Mouse (Mus musculus) frontal cortex, adult (tissue): ENCODE data around the gene Itgb3.

Source experiments
- ATAC-seq: cut with Nextera tagmentation; 2 replicates; pipeline ENCODE4 v1.9.2; 2017; ENCODE audit warnings: mild to moderate bottlenecking, moderate library complexity, mixed read lengths; ENCODE audit not compliant: low TSS enrichment

Itgb3 gene

DNA sequence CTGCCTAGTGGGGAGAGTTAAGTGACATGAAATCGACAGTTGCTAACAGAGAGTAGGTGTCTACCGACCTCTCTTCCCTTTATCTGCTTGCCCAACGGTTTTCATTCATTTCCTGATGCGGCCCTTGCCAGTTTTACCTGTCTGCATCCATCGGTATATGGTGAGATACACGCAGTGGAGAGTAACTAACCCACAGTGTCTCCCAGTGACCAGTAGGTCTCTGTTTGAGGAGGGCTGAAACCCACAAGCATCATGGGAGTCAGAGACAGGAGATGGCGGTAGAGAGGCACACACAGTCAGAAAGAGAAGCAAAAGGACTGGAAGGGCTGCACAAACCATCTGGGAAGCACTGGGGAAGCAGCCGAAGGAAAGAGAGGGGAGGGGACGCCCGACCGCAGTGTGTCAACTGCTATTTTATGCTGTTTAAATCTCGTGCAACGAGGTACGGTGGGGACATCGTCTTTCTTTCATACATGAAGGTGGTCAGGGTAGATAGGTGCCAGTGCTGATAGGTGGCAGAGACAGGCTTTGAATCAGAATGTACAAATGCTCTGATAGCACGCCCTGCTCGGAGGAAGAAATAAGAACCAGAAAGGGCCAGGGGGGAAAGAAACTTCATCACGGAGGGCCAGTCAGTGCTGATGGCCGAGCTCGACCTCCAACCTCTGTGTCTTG is 53.9 kb downstream of the Itgb3 start:
- peak; percentile 67; the same call in 1 of the 2 replicates for ATAC-seq

DNA sequence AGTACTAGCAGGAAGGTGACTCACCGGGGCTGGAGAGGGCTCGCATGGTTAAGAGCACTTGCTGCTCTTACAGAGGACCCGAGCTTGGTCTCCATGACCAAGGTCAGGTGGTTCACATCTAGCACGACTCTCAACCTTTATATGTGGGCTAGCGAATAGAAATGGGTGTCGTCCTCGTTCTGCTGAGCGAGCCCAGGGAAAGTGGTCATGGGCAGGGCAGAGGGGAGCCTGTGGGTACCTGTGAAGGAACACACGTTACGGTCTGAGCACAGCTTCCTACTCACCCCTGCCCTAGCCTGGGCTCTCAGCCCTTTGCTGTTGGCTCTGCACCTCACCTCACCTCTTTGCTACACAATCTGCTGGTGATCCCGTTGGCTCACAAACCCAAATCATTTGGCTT is 54.8 kb downstream of the Itgb3 start:
- ATAC-seq = no peak

DNA sequence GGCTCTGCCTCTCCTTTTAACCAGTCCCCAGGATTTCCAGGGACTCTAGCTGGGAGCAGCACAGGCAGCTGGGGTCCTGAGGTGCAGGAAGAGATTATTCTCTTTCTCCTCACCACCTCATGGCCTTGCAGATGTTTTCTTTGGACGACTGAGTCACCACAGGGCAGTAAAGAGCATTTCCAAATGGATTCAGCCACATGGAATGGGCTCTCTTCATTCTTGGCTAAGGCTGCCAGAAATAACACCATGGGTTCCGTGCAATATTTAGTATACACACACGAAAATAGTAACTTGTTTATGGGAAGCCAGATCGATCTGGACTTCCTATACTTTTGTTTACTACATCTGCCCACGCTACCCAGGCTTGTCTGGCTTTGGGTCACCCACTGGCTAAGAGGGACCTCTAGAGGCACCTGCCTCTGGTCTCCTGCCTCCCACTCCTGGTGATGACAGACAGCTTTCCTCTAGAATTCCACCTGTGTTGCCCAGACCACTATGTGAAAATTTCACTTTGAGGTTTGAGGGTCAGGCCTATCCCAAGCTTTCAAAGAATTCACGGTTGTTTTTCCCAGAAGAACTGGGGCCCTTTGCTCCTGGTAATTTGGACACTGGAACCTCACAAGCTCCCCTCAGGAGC is 55.6 kb downstream of the Itgb3 start:
- ATAC-seq = no peak

DNA sequence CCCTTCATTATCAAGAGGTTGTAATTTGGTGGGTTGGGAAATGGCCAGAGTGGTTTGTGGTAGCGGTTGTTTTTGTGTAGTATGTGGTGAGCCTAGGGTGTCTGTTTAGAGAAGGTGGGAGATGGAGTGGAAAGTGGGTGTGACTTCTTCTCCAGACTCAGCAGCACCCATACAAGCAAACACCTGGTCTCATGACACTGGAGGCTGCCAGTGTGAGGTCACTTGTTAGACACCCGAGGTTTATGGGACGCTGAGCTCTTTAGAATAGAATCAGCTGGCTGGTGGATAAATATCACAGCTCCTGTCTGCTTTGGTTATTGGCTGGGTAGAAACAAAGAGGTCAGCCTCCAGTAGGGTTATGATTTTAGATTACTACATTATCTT is 56.1 kb downstream of the Itgb3 start:
- no peak for ATAC-seq

DNA sequence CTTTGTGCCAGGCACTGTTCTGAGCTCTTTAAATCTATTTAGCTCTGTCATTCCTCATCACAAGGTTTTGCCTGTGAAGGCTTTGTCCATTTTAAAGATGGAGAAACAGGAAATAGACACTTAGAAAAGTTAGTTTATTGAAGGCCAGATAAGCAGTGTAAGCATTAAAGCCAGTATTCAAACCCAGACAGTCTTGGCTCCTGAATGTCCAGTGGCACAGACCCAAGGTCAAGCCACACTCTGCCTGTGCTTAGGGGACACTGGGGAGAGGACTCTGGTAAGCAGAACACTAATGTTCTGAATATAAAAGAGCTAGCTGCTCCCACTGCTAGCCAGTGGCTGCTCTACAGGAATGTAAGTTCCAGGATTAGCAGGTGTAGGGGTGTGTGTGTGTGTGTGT is 56.6 kb downstream of the Itgb3 start:
- no peak for ATAC-seq

DNA sequence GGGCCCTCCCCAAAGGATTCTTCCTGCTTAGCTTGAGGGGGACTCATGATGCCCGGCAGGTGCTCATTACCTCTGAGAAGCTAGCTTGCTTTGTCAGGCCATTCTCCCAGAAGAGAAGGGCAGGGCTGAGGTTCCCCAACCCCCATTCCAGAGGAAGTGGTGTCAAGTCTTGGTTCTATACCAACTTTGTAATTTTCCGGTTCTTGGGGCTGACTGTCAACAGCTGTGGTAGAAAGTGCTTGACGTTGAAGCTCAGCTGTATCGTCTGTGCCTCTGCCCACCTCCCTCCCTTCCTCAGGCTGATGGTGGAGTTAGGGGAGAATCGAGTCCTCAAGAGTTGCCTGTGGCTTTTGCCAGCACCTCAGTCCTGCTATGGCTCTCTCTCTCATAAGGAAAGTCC is 59.6 kb downstream of the Itgb3 start:
- ATAC-seq = no peak

DNA sequence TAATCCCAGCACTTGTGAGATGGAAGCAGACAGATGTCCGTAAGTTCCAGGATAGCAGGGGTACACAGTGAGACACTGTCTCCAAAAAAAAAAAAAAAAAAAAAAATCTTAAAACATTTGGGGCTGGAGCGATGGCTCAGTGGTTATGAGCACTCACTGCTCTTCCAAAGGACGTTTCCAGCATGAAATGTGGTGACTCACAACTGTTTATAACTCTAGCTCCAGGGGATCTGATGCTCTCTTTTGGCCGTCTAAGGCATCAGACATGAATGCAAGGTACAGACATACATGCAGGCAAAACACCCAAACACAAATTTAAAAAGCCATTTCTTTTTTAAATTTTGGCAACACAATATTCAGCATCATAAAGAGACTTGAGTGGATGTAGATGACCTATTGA is 65.6 kb downstream of the Itgb3 start:
- no peak for ATAC-seq

DNA sequence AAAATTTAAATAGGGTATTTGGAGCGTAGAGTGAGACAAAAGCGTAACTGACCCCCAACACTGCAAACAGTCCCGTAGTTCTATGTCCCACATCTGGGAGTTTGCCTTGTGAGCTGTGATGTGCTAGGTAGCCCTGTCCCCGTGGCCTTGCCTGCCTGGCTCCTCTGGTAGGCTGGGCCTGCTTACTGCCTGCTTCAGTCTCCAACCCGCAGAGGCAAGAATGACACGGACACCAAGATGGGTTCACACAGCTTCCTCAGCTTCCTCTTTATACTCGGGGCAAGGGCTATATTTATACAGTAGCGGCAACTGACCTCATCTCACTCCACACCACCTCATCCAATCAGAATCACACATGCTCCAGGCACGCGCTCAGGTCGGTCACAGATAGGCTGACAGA is 67.0 kb downstream of the Itgb3 start:
- no peak for ATAC-seq

DNA sequence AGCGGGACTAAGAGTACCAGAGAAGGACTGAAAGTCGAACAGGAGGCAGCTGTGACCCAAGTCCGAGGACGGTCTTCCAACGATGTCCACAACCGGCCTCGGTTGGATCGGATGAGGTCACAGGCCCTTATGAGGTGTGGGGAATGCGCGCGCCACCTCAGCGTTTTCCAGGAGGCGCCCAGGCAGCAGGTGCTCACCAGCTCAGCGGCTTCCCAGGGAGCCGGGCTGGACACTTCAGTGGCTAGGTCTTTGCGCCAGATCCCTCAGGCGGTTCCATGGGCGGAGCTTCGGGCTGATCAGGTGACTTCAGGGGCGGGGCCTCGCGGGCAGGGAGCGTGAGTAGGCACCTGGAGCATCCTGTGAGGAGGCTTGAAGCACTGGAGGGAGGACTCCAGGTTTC is 77.7 kb downstream of the Itgb3 start, which contains the start of gene Gm11639:
Gm11639 (plus strand) TSS at position 160 of the 400 bp plus-strand sequence.
- ATAC-seq = no peak

DNA sequence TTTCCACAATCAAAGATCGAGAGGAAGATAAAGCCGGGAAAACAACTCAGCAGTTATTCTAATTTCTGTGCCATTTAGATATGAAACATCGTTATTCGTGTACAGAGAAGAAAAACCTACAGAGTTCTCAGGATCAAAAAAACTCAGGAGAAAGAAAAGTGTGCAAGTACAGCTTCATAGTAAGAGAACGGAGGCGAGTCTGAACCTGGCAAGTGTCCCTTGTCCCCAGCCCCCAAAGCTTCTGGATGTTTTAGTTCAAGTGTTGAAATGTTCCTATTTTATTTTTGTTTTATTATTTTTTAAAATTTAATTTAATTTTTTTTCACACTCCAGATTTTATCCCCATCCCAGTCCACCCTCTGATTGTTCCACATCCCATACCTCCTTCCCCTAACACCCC is 85.4 kb downstream of the Itgb3 start:
- ATAC-seq = peak; percentile 76; the same call in 1 of the 2 replicates

DNA sequence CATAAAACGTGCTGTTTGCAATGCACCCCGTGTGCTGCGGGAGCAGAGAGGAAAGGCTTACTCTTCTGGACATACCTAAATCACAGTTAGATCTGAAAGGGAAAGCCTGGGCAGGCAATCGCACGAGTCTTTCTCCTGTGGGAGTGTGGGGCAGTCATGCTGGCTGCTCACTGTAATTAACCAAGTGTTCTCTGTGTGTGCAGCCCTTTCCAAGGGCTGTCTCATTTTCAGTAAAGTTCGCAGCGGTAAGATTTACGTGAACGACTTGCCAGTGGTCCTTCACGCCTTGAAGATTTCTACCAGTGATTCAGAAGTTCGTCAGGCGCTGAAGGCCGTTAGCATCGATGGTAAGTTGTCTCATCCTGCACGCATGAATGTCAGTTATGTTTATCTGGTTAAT is 96.3 kb downstream of the Itgb3 start:
- ATAC-seq = no peak

DNA sequence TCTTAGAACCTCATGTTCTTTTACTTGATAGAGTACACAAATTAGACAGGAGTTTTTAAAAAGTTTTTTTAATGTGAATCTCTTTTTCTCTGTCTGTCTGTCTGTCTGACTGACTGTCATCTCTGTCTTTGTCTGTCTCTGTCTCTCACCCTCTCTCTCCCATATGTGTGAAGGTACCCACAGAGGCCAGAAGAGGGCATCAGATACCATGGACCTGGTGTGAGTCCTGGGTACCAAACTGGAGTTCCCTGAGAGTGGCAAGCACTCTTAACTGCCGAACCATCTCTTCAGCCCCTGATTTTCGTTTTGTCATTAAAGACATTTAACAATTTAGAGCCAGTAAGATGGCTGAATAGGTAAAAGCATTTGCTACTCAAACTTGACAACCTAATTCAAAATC is 99.3 kb downstream of the Itgb3 start:
- ATAC-seq = no peak
